Mouse (Mus musculus): ENCODE measurements at regions not wholly inside any gene's neighbourhood (a gene's known extent, or its start where the extent isn't known, plus 50 kb on each side); places are given as distances from the start of the nearest gene placed in this dataset.
A peak's percentile ranks its signal among the peaks of the same experiment; 100 is the strongest.

DNA sequence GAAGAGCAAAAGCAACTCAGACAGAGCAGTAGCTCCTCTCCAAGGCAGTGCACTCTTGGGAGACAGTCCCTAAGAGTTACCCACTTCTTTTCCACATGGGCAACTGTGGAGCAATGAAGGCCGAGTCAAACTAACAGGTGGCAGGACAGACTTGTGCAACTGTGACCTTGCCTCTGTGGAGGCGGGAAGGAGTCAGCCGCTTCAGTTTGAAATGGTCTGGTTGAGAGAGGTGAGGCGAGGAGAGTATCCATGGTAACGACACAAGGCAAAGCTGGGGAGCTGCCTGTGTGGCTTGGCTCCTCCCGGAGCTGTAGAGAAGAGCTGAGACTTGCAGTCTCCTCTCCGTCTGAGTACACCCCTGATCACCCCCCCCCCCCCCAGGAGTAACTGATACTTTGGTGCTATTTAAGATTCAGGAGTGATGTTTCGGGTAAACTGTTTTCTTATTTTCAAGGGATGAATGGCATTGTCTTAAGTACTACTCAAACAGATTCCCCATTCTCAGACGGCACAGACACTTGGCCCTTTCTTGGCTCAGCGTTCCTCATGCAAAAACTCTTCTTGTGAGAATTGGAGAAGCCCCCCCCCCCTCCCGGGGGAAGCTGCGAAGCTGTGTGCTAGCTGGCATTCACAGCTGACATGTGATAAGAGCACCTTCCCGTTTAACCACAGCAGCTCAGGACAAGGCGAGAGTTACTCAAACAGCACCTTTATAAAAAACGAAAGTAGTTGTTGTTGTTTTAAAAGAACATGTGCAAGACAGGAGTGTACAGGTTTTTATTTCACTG is 54.9 kb upstream of the Chst1 start:
- ATAC-seq (replicated peaks; ENCODE audit: low FRiP score): no peak
- no peak overlapping the region for H3K4me2 ChIP-seq

GRCm38 (mm10) chr2:92540841-92541240 is 58.7 kb upstream of the Chst1 start:
- Histone ChIP-seq H3K27me3 (replicated peaks; ENCODE audit: control insufficient read depth, insufficient read depth, low read length) (no peaks in the 10 kb centered on the region; the same call in 1 of the 2 replicates), H3K9me3 (ENCODE audit: control insufficient read depth, low read length) (no peaks in the 10 kb centered on the region), H3K4me3 (ENCODE audit: low read depth, low read length) (no peak overlapping the region), H3K36me3 (ENCODE audit: control insufficient read depth, insufficient read depth, low read length) (no peaks in the 10 kb centered on the region), H3K4me1 (replicated peaks; ENCODE audit: control insufficient read depth, insufficient read depth, low read length) (peaks cover 5% of the 10 kb centered on the region; the same call in 1 of the 2 replicates), H3K9ac (ENCODE audit: low read depth, low read length) (no peak overlapping the region), H3K4me2 (no peak overlapping the region), H3K27ac (ENCODE audit: low read depth, low read length) (no peak overlapping the region)
- ATAC-seq (replicated peaks; ENCODE audit: low FRiP score) (no peak), DNase-seq (ENCODE audit: low spot score) (no peak)
- 72% methylated on average over 5 of the region's 5 CpGs for WGBS

More for the DNA sequence above, 54.9 kb upstream of the Chst1 start:
- 12% methylated on average over 15 of the region's 15 CpGs for WGBS
- Histone ChIP-seq H3K4me1 (replicated peaks; ENCODE audit: control insufficient read depth, insufficient read depth, low read length) (peaks cover 5% of the 10 kb centered on the region; the same call in 1 of the 2 replicates), H3K36me3 (ENCODE audit: control insufficient read depth, insufficient read depth, low read length) (no peaks in the 10 kb centered on the region), H3K9me3 (ENCODE audit: control insufficient read depth, low read length) (no peaks in the 10 kb centered on the region), H3K9ac (ENCODE audit: low read depth, low read length) (no peak overlapping the region), H3K4me3 (ENCODE audit: low read depth, low read length) (no peak overlapping the region), H3K27ac (ENCODE audit: low read depth, low read length) (no peak overlapping the region), H3K27me3 (replicated peaks; ENCODE audit: control insufficient read depth, insufficient read depth, low read length) (no peaks in the 10 kb centered on the region; the same call in 1 of the 2 replicates)
- no peak for DNase-seq (ENCODE audit: low spot score)

GRCm38 (mm10) chr2:92531996-92532395 is 67.5 kb upstream of the Chst1 start:
- ATAC-seq (replicated peaks; ENCODE audit: low FRiP score) (no peak), DNase-seq (ENCODE audit: low spot score) (no peak)
- no peak overlapping the region for H3K4me3 ChIP-seq (ENCODE audit: low read depth, low read length)
- H3K27me3 ChIP-seq (replicated peaks; ENCODE audit: control insufficient read depth, insufficient read depth, low read length): no peaks in the 10 kb centered on the region
- H3K4me1 ChIP-seq (replicated peaks; ENCODE audit: control insufficient read depth, insufficient read depth, low read length): no peaks in the 10 kb centered on the region
- no peaks in the 10 kb centered on the region for H3K9me3 ChIP-seq (ENCODE audit: control insufficient read depth, low read length)
- no peak overlapping the region for H3K9ac ChIP-seq (ENCODE audit: low read depth, low read length)
- no peaks in the 10 kb centered on the region for H3K36me3 ChIP-seq (ENCODE audit: control insufficient read depth, insufficient read depth, low read length)
- no peak overlapping the region for H3K27ac ChIP-seq (ENCODE audit: low read depth, low read length)
- no peak overlapping the region for H3K4me2 ChIP-seq
- WGBS: 72% methylated on average over 5 of the region's 5 CpGs

- H3K36me3 ChIP-seq (ENCODE audit: control insufficient read depth, insufficient read depth, low read length): no peaks in the 10 kb centered on the region
- no peak overlapping the region for H3K4me2 ChIP-seq
- no peak overlapping the region for H3K9ac ChIP-seq (ENCODE audit: low read depth, low read length)
- ATAC-seq (replicated peaks; ENCODE audit: low FRiP score) (no peak), DNase-seq (ENCODE audit: low spot score) (no peak)
- 78% methylated on average over 4 of the region's 4 CpGs for WGBS
- H3K4me3 ChIP-seq (ENCODE audit: low read depth, low read length): no peak overlapping the region
- no peaks in the 10 kb centered on the region; the same call in 1 of the 2 replicates for H3K27me3 ChIP-seq (replicated peaks; ENCODE audit: control insufficient read depth, insufficient read depth, low read length)
- no peaks in the 10 kb centered on the region for H3K9me3 ChIP-seq (ENCODE audit: control insufficient read depth, low read length)
- H3K4me1 ChIP-seq (replicated peaks; ENCODE audit: control insufficient read depth, insufficient read depth, low read length): no peaks in the 10 kb centered on the region
- H3K27ac ChIP-seq (ENCODE audit: low read depth, low read length): no peak overlapping the region
Observed at GRCm38 (mm10) chr2:92530677-92531076, 68.8 kb upstream of the Chst1 start.

- no peak for DNase-seq (ENCODE audit: low spot score)
- WGBS: 50% methylated on average over 14 of the region's 14 CpGs
- H3K27me3 ChIP-seq (replicated peaks; ENCODE audit: control insufficient read depth, insufficient read depth, low read length): no peaks in the 10 kb centered on the region; the same call in 1 of the 2 replicates
- peak overlapping the region; percentile 39; the same call in 1 of the 2 replicates for H3K4me3 ChIP-seq (ENCODE audit: low read depth, low read length)
- no peak for ATAC-seq (replicated peaks; ENCODE audit: low FRiP score)
- no peaks in the 10 kb centered on the region for H3K4me1 ChIP-seq (replicated peaks; ENCODE audit: control insufficient read depth, insufficient read depth, low read length)
- H3K9me3 ChIP-seq (ENCODE audit: control insufficient read depth, low read length): no peaks in the 10 kb centered on the region
- H3K36me3 ChIP-seq (ENCODE audit: control insufficient read depth, insufficient read depth, low read length): no peaks in the 10 kb centered on the region
- H3K4me2 ChIP-seq: peak overlapping the region; percentile 73
- H3K27ac ChIP-seq (ENCODE audit: low read depth, low read length): no peak overlapping the region
- H3K9ac ChIP-seq (ENCODE audit: low read depth, low read length): no peak overlapping the region
Observed at GRCm38 (mm10) chr2:92529670-92530322, 69.5 kb upstream of the Slc35c1 start.

- peak overlapping the region; percentile 26 for H3K9ac ChIP-seq (ENCODE audit: low read depth, low read length)
- H3K9me3 ChIP-seq (ENCODE audit: control insufficient read depth, low read length): no peaks in the 10 kb centered on the region
- WGBS: 9% methylated on average over 24 of the region's 24 CpGs
- H3K27me3 ChIP-seq (replicated peaks; ENCODE audit: control insufficient read depth, insufficient read depth, low read length): no peaks in the 10 kb centered on the region; the same call in 1 of the 2 replicates
- H3K4me3 ChIP-seq (ENCODE audit: low read depth, low read length): peak overlapping the region; percentile 39
- DNase-seq (ENCODE audit: low spot score): peak; percentile 52
- peak overlapping the region; percentile 73 for H3K4me2 ChIP-seq
- no peaks in the 10 kb centered on the region for H3K36me3 ChIP-seq (ENCODE audit: control insufficient read depth, insufficient read depth, low read length)
- H3K4me1 ChIP-seq (replicated peaks; ENCODE audit: control insufficient read depth, insufficient read depth, low read length): no peaks in the 10 kb centered on the region
- peak; percentile 74; the same call in 1 of the 2 replicates for ATAC-seq (replicated peaks; ENCODE audit: low FRiP score)
- no peak overlapping the region; the same call in 1 of the 2 replicates for H3K27ac ChIP-seq (ENCODE audit: low read depth, low read length)
Observed at GRCm38 (mm10) chr2:92529071-92529641, 68.8 kb upstream of the Slc35c1 start.

DNA sequence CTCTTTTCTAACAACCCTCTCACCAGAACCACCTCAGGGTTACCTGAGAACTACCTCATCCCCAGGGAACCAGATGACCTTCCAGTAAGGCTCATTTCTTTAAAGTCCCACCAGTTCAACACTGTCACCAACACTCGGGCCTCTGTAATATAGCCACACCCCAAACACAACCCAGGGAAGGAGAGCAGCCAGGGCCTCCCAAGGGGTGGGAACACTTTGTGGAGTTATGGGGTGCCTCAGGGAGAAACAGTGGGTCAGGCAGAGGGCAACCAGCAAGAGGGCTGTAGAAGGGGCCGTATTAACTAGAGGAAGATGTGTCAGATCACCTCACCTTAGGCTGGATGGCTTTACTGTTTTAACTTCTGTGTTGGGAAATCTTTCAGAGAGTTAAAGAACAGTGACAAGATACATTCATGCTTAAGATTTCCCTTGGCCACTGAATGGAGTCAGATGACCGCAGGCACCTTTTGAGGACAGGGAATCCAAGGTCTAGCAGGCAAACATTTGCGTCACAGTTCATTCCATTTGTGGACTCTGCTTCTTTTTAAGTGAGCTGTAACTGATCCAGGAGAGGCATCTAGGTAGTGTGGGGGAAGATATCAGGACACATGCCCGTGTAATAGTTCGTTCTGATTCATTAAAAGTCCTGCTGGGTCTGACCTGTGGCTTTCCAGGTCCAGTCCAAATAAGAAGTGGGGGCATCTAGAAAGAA is 67.9 kb upstream of the Slc35c1 start:
- no peak overlapping the region; the same call in 1 of the 2 replicates for H3K4me2 ChIP-seq
- 73% methylated on average over 6 of the region's 6 CpGs for WGBS
- H3K27ac ChIP-seq (ENCODE audit: low read depth, low read length): no peak overlapping the region
- no peak for ATAC-seq (replicated peaks; ENCODE audit: low FRiP score)
- H3K36me3 ChIP-seq (ENCODE audit: control insufficient read depth, insufficient read depth, low read length): no peaks in the 10 kb centered on the region
- no peaks in the 10 kb centered on the region; the same call in 1 of the 2 replicates for H3K27me3 ChIP-seq (replicated peaks; ENCODE audit: control insufficient read depth, insufficient read depth, low read length)
- DNase-seq (ENCODE audit: low spot score): no peak
- no peak overlapping the region for H3K9ac ChIP-seq (ENCODE audit: low read depth, low read length)
- no peaks in the 10 kb centered on the region for H3K9me3 ChIP-seq (ENCODE audit: control insufficient read depth, low read length)
- no peaks in the 10 kb centered on the region for H3K4me1 ChIP-seq (replicated peaks; ENCODE audit: control insufficient read depth, insufficient read depth, low read length)
- no peak overlapping the region for H3K4me3 ChIP-seq (ENCODE audit: low read depth, low read length)

DNA sequence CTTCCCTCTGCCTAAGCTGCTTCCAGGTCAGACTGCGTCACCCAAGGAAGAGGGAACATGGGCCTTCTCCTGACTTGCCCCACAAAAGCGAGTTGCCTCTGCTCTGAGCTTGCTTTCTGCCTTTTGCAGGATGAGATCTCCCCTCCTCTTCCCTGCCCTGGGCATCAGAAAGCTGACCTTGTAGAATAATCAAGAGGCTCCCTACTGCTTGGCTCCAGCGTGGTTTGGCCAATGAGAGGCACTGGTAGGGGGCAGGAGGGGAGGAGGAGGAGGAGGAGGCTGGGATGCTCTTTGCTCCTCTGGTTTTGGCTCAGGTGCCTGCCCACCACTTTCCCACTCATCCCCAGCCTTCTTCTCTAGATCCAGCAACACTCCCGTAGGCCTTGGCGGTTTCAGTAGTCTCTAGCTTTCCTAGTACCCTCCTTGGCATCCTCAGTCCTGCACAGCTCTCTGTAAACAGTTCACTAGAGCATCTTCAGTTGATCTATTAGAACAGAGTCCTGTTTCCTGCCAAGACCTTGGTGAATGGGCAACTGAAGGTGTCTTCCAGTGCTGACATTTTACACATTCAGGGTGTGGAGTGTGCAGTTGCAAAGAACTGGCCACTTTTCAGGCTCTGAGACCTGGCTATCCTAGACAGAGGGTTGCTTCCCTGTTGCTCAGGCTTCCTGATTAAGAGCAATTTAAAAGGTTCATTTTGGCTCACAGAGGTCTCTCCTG is 66.5 kb upstream of the Slc35c1 start:
- Histone ChIP-seq H3K4me2 (no peak overlapping the region), H3K36me3 (ENCODE audit: control insufficient read depth, insufficient read depth, low read length) (no peaks in the 10 kb centered on the region), H3K4me1 (replicated peaks; ENCODE audit: control insufficient read depth, insufficient read depth, low read length) (no peaks in the 10 kb centered on the region), H3K9ac (ENCODE audit: low read depth, low read length) (no peak overlapping the region), H3K9me3 (ENCODE audit: control insufficient read depth, low read length) (no peaks in the 10 kb centered on the region), H3K27ac (ENCODE audit: low read depth, low read length) (no peak overlapping the region), H3K4me3 (ENCODE audit: low read depth, low read length) (no peak overlapping the region), H3K27me3 (replicated peaks; ENCODE audit: control insufficient read depth, insufficient read depth, low read length) (no peaks in the 10 kb centered on the region; the same call in 1 of the 2 replicates)
- no peak for DNase-seq (ENCODE audit: low spot score)
- no peak for ATAC-seq (replicated peaks; ENCODE audit: low FRiP score)
- 70% methylated on average over 5 of the region's 5 CpGs for WGBS

Measured in liver, embryonic 11.5 days (tissue).